Mouse (Mus musculus) cortical plate, adult 2 months (tissue): ENCODE measurements around the gene Plk2.

Experiments
- CTCF ChIP-seq: fragments of 200-500 bp; IDR thresholded peaks from 2 replicates; pipeline ENCODE4 v1.5.1; 2011; ENCODE audit warnings: mild to moderate bottlenecking, control low read depth, low read length; ENCODE audit not compliant: insufficient read depth; ENCODE audit errors: extremely low read depth
- POLR2A ChIP-seq: fragments of 200-500 bp; IDR thresholded peaks from 2 replicates; pipeline ENCODE4 v1.6.1; 2011; ENCODE audit warnings: mild to moderate bottlenecking, low read length, control low read depth; ENCODE audit not compliant: insufficient read depth; ENCODE audit errors: extremely low read depth

DNA sequence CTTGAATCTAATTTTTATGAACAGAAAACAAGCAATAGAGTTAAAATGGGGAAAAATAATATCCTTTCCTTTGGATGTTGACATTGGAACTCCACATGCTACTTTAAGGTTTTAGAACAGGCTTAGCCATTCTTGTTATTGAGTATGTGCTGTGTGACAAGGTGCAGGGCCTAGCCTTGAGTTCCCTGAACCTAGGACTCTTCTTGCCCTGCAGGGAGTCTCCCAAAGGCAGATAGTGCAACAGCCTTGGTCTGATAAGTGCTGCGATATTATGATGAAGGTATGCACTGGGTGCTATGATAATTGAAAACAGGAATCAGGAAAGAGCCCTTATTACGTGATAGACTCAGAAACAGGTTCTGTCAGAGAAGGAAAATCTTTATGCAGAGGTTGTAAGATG lies 7.0 kb downstream of the Plk2 start:
- TF ChIP-seq CTCF (no peak), POLR2A (no peak; the same call in 1 of the 2 replicates)
